Mouse (Mus musculus): ENCODE measurements around the gene Bsg.
"Not testable (repeated sequence)": the region's sequence is repeated elsewhere in the genome, so short reads cannot be mapped to it uniquely, and the experiment has no call there.

The Bsg gene

DNA sequence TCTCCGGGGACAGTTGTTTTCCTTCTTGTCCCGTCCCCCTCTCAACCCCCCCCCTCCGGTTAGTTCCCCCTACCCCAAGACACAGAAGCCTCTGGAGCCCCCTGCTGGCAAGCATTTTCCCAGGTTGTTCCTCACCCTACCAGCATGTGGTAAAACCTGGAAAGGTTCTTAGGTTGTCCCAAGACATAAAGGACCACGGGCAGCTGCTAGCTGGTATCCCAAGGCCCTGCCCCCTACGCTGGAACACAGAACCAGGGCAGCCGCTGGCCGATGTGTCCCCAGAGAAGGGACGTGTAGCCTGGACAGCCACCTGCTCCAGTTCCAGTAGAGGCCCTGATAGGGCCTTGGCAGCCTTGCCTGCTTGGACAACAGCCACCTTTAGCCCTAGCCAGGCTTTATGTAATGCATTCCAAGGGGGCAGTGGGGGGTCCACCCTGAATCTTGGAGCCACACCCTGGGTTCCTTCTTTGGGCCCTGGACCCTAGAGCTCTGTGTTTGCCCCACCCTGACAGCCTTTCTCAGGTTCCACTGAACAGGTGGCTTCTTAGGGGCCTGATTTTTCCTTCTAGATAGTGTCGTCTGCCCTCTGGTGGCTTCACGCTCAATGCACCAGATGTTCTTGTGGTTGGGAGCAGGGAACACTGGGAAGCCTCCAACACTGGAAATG, 21.2 kb upstream of the Bsg start:
- peak; percentile 71 for DNase-seq

DNA sequence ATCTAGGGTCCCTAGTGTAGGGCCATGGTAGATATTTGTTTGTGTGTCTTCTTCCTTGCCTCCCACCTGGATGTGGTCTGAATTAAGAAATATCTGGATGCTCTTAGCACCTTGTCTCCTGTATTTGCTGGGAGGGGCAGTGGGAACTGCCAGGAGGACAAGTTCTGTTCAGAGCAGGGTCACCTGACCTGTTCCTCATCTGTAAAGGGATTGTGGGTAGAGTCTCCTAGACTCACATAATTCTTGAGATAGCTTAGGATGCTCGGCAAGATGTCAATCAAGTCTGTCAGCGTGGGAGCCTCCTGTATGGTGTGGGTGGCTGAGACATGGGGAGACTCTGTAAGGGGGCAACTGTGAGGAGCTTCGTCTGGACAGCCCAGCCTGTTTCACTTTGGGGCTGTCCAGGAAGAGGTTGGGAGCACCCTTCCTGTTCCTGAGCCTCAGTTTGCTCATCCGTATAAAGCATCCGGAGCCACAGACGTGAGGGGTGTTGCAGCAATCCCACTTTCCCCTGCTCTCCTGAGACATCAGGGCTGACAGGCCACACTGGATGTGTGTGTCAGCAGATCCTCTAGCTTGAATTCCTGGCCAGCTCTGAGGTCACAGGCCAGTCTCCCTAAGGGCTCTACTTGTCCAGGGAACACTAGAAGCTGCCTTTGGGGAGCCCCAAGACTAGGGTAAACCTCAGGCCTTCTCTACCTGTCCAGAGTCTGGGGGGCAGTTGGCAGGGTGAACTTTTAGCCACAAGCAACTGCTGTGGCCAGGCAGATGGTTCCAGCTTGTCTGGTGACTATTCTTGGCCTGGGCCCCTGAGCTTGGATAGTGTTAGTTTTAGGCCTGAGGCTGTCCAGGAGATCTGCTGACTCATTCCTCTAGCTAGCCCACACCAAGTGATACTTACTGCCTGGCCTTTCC, 20.3 kb upstream of the Bsg start:
- DNase-seq = no peak

DNA sequence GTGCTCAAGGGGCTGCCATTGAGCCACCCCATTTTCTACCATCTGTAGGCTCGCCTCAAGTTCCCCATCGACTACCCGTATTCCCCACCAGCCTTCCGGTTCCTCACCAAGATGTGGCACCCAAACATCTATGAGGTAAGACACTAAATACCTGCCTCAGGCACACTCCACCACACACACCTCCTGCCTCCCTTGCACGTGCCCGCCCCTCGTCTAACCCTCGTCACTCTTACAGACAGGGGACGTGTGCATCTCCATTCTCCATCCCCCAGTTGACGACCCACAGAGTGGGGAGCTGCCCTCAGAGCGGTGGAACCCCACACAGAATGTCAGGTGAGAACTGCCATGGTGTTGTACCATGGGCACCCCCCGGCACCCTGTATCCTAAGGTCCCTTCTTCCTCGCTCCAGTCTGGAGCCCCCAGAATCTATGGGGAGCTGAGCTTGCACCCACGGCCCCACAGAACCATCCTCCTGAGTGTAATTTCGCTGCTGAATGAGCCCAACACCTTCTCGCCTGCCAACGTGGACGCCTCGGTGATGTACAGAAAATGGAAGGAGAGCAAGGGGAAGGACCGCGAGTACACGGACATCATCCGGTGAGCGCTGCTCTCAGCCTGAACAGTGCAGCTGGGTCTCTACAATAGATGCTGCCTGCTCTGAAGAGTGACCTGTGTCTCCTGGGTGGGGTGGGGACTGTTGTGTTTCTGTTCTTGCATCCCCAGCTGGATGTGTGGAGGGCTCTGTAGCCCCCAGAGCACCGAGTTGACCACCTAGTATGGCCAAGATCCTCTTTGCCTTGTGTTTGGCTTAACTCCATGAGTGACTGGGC, 19.3 kb upstream of the Bsg start:
- DNase-seq = no peak

DNA sequence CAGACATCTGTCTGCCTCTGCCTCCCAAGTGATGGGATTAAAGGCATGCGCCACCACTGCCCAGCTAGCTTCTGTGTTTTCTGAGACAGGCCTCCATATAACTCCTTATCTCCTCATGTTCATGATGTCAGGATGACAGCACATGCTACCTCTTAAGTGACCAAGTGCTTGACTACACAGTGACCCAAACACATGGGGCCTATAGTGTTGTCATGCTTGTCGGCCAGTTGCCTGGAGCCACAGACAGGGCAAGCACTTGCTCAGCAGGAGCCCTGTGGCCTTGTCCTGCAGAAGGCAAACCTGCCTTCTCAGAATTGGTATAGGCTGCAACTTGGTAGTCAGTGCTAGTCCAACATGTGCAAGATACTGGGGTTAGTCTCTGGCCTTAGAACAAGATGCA, 18.1 kb upstream of the Bsg start:
- DNase-seq = no peak

DNA sequence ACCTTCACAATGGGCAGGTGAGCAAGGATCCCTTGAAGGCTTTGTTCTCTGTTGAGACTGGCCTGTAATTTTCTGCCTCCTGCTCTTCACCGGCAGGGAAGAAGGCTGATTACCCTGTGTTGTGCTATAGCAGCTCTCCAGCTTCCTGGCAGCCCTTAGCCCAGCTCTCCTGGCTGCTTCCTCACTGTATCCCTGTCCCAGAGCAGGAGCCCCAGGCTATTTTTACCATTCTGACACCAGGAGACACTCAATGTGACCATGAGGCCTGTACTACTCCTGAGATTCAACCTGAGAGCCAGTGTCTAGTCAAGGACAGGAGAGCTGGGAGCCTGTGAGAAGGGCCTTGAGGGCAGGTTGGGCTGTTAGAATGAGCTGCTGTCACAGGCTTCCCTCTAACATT, 17.6 kb upstream of the Bsg start:
- DNase-seq = no peak

DNA sequence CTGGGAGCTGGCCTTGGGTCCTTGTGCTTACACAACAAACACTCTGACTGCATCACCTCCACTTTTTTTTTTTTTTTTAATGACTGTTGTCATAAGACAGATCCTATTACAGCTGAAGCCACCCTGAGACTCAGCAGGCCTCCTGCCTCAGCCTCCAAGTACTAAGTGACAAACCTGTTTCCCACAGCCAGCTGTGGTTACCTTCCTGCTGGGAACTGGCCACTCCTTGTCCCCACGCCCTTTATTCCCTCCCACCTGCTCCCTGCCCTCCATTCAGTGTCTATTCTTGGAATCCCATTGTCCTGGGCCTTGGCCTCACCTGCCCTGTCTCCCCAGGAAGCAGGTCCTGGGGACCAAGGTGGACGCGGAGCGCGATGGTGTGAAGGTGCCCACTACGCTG, 16.8 kb upstream of the Bsg start:
- DNase-seq = no peak

DNA sequence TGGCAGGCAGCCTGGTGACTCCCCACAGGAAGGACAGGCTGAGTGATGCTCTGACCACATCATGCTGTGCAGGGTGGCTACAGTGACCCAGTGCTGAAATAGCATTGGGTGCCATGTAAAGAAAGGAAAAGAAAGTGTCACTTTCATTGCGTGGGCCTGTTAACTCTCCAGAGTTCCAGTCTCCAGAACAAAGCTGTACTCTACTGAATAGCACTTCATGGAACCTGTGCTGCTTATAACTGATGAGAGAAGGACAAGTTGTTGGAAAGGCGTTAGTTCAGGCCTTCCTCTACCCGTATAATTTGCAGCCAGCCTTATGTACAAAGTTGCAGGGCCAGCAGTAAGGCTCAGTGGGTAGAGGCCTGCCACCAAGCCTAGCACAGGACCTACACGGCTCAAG, 15.6 kb upstream of the Bsg start, which contains the start of gene Gzmm:
Gzmm (plus strand) TSS at position 301 of the 400 bp plus-strand sequence.
- DNase-seq = no peak

DNA sequence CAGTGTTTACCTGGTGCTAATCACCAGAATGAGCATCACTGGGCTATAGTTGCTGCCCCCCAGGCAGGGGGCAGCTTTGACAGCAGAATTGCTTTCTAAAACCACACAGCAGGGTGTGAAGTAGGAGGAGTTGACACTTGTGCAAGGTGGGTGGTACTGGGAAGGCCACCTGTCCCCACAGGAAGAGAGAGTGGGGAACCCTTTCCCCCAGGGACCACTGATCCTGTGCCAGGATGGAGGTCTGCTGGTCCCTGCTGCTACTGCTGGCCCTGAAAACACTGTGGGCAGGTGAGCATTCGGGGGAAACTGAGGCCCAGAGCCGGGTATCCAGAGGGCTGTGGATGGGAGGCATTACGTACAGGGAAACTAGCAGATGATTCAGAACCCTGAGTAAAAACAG, 15.1 kb upstream of the Bsg start:
- DNase-seq = no peak

DNA sequence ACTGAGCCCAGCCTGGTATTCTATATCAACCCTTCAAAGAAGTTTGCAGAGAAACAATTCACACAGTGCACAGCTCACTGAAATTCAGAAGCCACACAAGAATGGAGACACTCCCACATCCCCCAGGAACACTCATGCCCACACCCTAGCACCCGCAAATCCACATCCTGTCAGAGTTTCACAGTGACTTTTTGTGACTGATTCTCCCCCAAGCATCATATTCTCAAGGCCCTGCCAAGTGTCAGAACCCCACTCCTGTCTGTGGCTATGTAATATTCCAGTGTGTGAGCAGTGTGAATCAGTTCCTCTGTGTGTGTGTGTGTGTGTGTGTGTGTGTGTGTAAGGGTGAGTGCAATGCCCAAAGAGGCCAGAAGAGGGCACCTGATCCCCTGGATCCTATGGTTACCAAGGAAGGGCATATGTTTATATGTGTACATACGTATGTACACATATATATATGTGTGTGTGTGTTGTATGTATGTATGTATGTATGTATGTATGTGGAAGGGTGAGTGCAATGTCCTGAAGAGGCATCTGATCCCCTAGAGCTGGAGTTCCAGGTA, 12.2 kb upstream of the Bsg start:
- no peak for DNase-seq

DNA sequence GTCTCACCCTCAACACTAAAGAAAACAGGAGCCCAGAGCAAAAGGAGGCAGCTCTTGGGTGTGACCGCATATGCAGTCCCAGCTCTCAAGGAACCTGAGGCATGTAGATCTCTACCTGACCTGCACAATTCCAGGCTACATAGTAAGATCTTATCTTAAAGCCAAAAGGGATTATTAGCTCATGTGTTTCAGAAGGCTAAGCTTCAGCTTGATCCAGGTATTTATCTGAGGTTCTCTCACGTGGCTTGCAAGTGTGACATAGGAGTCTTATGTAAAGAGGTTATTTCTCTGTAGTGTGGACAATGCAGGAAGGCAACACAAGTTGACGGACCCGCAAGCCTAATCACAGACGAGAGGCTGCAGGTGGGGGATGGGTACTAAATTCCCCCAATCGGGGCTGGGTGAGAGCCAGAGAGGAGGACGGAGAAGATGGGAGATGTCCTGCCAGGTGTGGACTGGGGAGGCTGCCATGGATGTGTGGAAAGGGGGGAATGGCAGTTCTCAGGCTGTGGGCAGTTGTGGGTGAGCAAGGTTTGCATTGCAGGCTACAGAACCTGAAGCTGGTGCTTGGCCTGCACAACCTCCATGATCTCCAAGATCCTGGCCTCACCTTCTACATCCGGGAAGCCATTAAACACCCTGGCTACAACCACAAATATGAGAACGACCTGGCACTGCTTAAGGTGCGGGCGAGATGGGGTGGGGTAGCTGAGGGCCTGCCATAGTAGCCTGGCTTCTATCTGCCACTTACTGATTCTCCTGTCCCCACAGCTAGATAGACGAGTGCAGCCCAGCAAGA, 10.5 kb upstream of the Bsg start:
- no peak for DNase-seq

DNA sequence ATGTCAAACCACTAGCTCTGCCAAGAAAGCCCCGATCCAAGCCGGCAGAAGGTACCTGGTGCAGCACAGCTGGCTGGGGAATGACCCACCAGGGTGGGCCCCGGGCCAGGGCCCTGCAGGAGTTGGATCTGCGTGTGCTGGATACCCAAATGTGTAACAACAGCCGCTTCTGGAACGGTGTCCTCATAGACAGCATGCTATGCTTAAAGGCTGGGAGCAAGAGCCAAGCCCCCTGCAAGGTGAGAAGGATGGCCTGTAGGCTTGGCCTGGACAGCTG, 10.0 kb upstream of the Bsg start:
- DNase-seq = no peak

DNA sequence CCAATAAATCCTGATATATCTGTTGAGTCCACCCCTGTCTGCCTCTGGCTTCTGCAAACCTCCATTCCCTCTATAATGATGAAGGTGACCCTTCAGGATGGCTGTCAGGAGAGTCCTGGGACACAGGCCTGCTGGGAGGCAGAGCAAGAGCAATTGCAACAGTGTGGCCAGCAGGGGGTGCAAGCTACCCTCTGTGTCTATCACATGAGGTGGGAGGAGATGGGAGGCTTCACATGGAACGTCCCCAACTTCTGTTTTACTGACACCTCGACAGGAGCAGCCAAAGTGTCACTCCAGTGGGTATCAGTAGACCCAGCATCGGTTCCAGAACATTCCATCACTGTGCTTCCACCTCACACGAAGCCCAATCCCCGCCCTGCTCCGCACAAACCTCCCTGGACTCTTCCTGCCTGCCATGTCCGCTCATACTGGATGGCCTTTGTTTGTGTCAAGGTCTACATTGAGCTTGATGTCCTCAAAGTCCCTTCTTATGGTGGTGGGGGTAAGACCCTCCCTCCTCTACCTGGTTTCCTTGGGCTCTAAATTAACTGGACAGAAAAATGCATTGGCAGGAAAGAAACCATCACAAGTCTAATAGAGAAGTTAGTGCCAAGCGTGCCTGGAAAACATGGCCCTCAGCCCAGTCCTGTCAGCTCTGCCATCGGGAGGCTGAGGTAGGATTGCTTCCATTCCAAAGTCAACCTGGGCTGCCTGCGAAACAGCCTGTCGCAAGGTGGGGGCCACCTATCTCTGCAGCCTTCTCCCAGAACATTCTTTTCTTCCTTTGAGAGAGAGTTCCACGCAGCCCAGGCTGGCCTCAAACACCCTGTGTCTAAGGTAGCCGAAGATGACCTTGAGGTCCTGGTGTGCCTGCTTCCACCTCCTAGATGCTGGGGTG, 8.8 kb upstream of the Bsg start:
- DNase-seq = peak; percentile 77

DNA sequence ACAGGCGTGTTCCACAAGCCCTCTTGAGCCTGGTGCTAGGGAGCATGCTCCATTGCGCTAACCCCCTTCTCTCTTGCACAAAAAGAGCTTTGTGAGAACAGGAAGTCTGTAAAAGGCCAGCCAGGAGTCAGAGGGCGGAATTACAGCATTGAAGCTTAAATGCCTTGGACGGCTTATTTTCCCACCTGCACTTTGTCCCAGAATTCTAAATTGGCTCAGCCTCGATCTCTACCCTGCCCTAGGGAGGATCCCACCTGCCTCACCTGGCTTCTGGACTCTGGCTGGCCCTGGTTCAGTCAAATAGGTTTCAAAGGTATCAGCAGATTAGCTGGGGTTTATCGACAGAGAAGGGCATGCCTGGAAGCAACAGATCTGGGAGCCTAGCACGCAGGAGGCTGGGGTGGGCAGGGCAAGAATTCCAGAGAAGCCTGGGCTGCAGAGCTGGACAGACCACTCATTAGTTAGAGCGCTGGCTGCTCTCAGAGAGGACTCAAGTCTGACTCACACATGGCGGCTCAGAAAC, 8.1 kb upstream of the Bsg start:
- no peak for DNase-seq

DNA sequence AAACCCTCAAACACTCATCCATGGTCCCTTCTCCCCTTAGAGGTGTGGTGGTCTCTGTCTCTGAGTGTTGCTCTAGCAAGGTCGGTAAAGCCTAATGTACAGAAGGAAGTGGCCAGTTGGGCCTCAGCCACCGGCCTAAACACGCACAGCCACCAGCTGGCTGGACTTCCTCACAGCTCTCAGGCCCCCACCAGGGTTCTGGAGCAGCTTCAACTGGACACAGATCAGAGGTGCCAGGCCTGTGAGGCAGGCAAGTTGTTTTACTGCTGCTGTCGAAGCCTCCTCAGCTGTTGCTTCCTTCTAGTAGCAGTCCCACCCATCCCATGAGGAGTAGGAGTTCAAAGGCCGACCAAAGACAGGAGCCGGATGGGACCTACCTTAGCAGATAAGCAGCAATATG, 6.4 kb upstream of the Bsg start:
- DNase-seq = no peak

DNA sequence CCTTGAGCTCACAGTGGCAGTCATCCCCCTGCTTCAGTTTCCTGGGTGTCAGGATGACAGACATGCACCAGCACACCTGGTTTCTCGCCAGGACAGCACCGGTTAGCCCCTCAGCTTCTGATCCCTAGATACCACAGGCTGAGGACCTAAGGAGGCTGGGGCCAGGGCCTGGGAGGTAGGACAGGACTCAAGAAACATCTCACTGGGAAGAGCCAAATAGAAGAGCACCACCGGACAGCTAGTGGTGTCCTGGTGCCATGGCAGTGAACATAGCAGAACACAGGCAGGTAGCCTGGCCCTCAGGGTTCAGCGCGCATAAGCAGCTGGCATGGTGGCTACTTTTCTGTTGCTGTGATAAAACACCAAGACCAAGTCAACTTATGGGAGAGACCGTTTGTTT, 5.8 kb upstream of the Bsg start:
- no peak for DNase-seq

DNA sequence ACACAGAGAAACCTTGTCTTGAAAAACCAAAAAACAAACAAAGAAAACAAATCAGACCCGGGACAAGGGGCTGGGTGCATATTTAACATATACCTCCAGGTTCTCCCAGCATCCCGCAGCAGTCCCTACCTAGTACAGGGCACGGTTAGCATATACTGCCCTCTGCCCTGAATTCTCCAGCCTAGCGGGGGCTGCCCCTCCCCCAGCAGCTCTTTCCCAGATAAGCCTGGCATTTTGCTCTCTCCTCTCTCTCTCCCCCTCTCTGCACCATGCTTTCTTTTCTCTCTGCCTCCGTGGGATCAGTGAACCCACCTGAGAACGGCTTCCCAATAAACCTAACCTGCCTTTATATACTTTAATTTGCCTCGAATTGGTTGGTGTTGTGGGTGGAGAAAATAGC, 3.6 kb upstream of the Bsg start:
- no peak for DNase-seq

DNA sequence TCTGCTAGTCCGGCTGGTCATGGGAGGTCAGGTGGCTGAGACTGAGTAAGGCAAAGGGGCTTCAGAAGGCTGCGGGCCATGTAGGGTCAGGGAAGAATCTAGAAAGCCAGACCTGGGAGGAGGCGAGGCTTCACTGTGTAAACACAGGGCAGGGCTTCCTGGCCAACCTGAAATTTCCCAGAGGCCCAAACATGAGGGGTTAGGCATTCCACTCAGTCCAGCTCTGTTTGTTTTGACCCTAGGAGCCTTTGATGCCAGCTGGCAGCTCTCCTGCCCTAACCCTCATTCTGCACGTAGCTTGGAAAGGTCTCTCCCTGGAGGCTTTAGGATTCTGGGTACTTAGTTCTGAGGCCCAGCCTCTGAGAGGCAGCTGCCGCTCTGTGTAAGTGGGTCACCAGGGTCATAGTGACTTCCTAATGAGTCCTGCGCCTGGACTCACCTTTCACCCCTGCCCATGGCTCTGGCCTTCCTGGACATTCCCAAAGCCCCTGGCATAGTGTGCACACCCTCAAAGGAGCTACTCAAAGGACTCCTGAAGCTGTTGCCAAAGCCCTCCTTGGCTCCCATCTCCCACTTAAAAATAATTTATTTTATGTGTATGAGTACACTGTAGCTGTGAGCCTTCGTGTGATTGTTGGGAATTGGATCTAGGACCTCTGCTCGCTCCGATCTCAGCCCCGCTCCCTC, 2.7 kb upstream of the Bsg start:
- no peak for DNase-seq

DNA sequence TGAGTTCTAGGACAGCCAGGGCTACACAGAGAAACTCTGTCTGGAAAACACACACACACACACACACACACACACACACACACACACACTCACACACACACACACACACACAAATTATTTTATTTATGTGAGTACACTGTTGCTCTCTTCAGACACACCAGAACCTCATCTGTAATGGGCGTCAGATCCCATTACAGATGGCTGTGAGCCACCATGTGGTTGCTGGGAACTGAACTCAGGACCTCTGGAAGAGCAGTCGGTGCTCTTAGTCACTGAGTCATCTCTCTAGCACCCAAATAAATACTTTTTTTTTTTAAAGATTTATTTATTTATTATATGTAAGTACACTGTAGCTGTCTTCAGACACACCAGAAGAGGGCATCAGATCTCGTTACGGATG, 1.3 kb upstream of the Bsg start:
- DNase-seq = not testable (repeated sequence)

DNA sequence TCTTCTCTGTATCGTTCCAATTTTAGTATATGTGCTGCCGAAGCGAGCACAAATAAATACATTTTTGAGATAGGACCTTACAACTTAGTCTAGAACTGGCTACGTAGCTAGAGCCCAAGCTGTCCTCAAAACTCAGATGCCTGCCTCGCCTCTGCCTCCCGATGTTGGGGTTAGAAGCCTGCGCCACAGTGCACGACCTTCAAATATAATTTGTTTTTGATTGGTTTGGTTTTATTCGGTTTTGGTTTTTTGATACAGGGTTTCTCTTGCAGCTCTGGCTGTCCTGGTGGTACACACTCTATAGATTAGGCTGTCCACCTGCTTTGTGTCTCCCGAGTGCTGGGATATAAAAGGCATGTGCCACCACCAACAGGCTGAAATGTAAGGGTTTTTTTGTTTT, 750 bp upstream of the Bsg start:
- DNase-seq = no peak

DNA sequence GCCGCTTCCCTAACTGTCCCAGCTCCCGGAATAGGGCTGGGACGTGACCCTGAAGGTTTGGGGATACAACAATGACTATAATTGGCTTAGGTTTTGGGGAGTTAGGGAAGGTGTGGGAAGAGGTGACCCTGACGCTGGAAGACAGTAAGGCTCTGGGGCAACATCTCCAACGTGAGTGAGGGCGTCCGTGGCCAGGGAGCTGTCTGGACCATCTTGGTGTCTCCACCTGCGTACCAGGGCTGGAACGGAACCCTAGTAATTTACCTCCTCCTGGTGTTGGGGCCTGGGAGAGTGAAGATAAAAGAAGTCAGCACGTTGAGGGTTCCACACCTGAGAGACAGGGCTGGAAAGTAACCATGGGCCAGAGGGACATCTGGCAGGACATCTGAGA, 674 bp downstream of the Bsg start:
- DNase-seq = no peak

DNA sequence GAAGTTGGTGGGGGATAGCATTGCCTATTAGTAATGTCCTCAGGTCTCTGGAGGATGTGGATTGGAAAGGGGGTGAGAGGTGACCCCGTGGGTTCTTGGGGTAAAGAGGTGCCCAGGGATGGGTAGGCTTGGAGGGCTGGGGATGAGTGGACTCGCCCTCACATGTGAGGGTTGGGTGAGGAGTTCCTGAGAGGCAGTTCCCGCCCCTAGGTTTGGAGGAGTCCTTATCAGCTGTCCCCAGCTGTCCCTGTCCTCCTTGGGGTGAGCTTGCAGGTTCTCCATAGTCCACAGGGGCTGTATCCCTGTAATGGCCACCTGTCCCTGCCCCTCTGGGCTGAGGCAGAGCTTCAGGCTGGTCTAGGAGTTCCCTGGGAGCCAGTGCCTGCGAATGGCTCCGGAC, 1.7 kb downstream of the Bsg start:
- DNase-seq = no peak
